Mouse (Mus musculus) kidney, adult 2 months (tissue): ENCODE data around the gene Coro1c. TPM values are rescaled to one million over a fixed set of nuclear protein-coding genes. Genes with fewer than 3 reads are reported as not detected.
A peak's percentile ranks its signal among the peaks of the same experiment; 100 is the strongest.

ENCODE experiments used
- DNase-seq: peaks from one replicate; pipeline ENCODE4 v3.0.0; 2021
- H3K27ac ChIP-seq: fragments of 200-500 bp; 2 replicates; pipeline ENCODE4 v1.5.1; 2012; ENCODE audit warnings: low read depth, low read length, control low read depth, inconsistent platforms; ENCODE audit not compliant: insufficient read depth
- H3K27me3 ChIP-seq: fragments of 200-500 bp; replicated peaks from 2 replicates; pipeline ENCODE4 v1.6.1; 2012; ENCODE audit warnings: mild to moderate bottlenecking, moderate library complexity, low read length, inconsistent platforms; ENCODE audit not compliant: control insufficient read depth, insufficient read depth
- H3K36me3 ChIP-seq: fragments of 200-500 bp; 2 replicates; pipeline ENCODE4 v1.6.1; 2012; ENCODE audit warnings: mild to moderate bottlenecking, moderate library complexity, low read length, inconsistent platforms; ENCODE audit not compliant: control insufficient read depth, insufficient read depth
- H3K4me1 ChIP-seq: fragments of 200-500 bp; 2 replicates; pipeline ENCODE4 v1.6.1; 2011; ENCODE audit warnings: low read length; ENCODE audit not compliant: control insufficient read depth, insufficient read depth
- H3K4me3 ChIP-seq: fragments of 200-500 bp; 2 replicates; pipeline ENCODE4 v1.5.1; 2011; ENCODE audit warnings: mild to moderate bottlenecking, low read depth, low read length, control low read depth; ENCODE audit not compliant: insufficient read depth
- CTCF ChIP-seq: fragments of 200-500 bp; conservative IDR thresholded peaks from 2 replicates; pipeline ENCODE4 v1.5.1; 2011; ENCODE audit warnings: low read depth, mild to moderate bottlenecking, control low read depth, low read length, moderate library complexity, mixed read lengths; ENCODE audit not compliant: insufficient read depth, insufficient read length
- POLR2A ChIP-seq: fragments of 200-500 bp; IDR thresholded peaks from one replicate; pipeline ENCODE4 v1.6.1; 2011; ENCODE audit warnings: low read depth, low read length, control low read depth
- WGBS: fragments of 180-500 bp; shearing (Covaris S2); methylation state at CpG from one replicate; pipeline ENCODE4 v1.1.7; 2018; 5-methylcytosine and 5-hydroxymethylcytosine counted together
- polyA plus RNA-seq: library from polyadenylated mRNA; depleted of rRNA; stranded (reverse); fragments of >200 nt; gene quantifications from 2 replicates; pipeline ENCODE4 v1.2.3, GENCODE M21; 2012

The Coro1c gene
- polyA plus RNA-seq, 1 experiment = 43.1 TPM

GRCm38 (mm10) chr5:113906958-113907735 is 1.4 kb downstream of the Coro1c start:
- Histone ChIP-seq H3K4me3 (peak overlapping the region; percentile 71), H3K36me3 (no peaks in the 10 kb centered on the region), H3K27me3 (no peaks in the 10 kb centered on the region), H3K27ac (peak overlapping the region; percentile 34), H3K4me1 (peaks cover 23% of the 10 kb centered on the region)
- no peak for TF ChIP-seq POLR2A
- TF ChIP-seq CTCF = no peak
- DNase-seq = peak; percentile 49
- WGBS = 24% methylated on average over 17 of the region's 17 CpGs

- WGBS = 55% methylated on average over 4 of the region's 4 CpGs
- H3K27me3 ChIP-seq = no peaks in the 10 kb centered on the region
- no peak overlapping the region for H3K4me3 ChIP-seq
- no peak overlapping the region for H3K27ac ChIP-seq
- no peak for DNase-seq
- no peak for TF ChIP-seq POLR2A
- TF ChIP-seq CTCF = no peak
- H3K4me1 ChIP-seq = peaks cover 29% of the 10 kb centered on the region
- no peaks in the 10 kb centered on the region for H3K36me3 ChIP-seq
These were observed 3.6 kb downstream of the Coro1c start for GRCm38 (mm10) chr5:113904987-113905386.

- Histone ChIP-seq H3K4me1 (peaks cover 30% of the 10 kb centered on the region), H3K27ac (no peak overlapping the region), H3K4me3 (no peak overlapping the region), H3K36me3 (no peaks in the 10 kb centered on the region), H3K27me3 (no peaks in the 10 kb centered on the region)
- DNase-seq = no peak
- TF ChIP-seq CTCF (no peak), POLR2A (no peak)
- WGBS = 76% methylated on average over 5 of the region's 5 CpGs
These were observed 5.6 kb downstream of the Coro1c start for GRCm38 (mm10) chr5:113902983-113903382.

GRCm38 (mm10) chr5:113902017-113902416 is 6.5 kb downstream of the Coro1c start:
- no peak for DNase-seq
- Histone ChIP-seq H3K27ac (no peak overlapping the region), H3K27me3 (no peaks in the 10 kb centered on the region), H3K4me1 (peaks cover 28% of the 10 kb centered on the region), H3K4me3 (no peak overlapping the region), H3K36me3 (no peaks in the 10 kb centered on the region)
- TF ChIP-seq POLR2A (no peak), CTCF (no peak)
- WGBS = 45% methylated on average over 6 of the region's 6 CpGs

- peaks cover 28% of the 10 kb centered on the region for H3K4me1 ChIP-seq
- no peaks in the 10 kb centered on the region for H3K27me3 ChIP-seq
- peak; percentile 84 for DNase-seq
- no peak for TF ChIP-seq POLR2A
- no peak for TF ChIP-seq CTCF
- H3K27ac ChIP-seq = no peak overlapping the region
- H3K4me3 ChIP-seq = no peak overlapping the region
- no peaks in the 10 kb centered on the region for H3K36me3 ChIP-seq
- WGBS = 45% methylated on average over 8 of the region's 8 CpGs
These were observed 7.4 kb downstream of the Coro1c start for GRCm38 (mm10) chr5:113901074-113901571.

DNA sequence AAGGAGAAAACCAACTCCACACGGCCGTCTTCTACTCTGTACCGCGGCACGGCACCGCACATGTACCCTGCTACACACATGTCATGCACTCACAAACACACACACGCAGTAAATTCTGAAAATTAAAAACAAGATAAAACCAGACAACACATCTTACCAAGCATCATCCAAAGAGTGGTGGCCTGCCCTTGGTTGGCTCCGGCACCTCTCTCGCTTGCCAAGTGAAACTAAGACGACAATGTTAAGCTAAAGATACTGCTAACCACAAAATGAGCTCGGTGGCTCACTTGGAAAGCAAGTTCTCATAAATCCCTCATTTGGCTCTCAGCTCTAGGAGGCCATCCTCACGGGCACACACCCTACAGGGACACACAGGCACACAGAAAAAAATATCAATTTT is 9.0 kb downstream of the Coro1c start:
- no peak overlapping the region for H3K27ac ChIP-seq
- peaks cover 28% of the 10 kb centered on the region for H3K4me1 ChIP-seq
- no peak overlapping the region for H3K4me3 ChIP-seq
- no peaks in the 10 kb centered on the region for H3K27me3 ChIP-seq
- no peaks in the 10 kb centered on the region for H3K36me3 ChIP-seq
- 74% methylated on average over 12 of the region's 12 CpGs for WGBS
- DNase-seq = no peak
- TF ChIP-seq CTCF (no peak), POLR2A (no peak)

DNA sequence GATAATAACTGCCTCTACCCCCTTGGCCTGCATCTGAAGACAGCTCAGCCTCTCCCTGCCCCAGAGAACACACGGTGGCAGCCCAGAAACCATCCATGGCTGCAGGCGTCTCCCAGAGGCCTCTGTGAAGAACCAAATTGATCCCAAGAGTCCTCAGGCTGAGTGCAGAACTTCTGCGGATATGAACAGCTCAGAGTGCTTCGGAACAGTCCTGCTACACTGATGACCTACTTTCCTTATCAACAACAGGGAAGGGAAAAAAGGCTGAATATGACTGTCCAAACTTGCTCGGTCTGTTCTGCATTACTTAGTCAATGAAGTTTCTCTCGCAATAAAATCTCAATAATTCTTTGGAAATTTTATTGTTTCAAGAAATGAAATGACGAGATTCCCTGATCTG is 16.6 kb downstream of the Coro1c start:
- H3K36me3 ChIP-seq = no peaks in the 10 kb centered on the region
- H3K4me1 ChIP-seq = peaks cover 19% of the 10 kb centered on the region
- H3K4me3 ChIP-seq = no peak overlapping the region
- DNase-seq = no peak
- H3K27me3 ChIP-seq = no peaks in the 10 kb centered on the region
- no peak for TF ChIP-seq POLR2A
- TF ChIP-seq CTCF = no peak
- 62% methylated on average over 7 of the region's 7 CpGs for WGBS
- no peak overlapping the region for H3K27ac ChIP-seq
